Mouse (Mus musculus) thymus, adult 2 months (tissue): ENCODE results near the gene Pde10a. TPM values are rescaled to one million over a fixed set of nuclear protein-coding genes. Genes with fewer than 3 reads are reported as not detected.

Source experiments
- DNase-seq: peaks from one replicate; pipeline ENCODE4 v3.0.0; 2021
- H3K27ac ChIP-seq: fragments of 200-500 bp; 2 replicates; pipeline ENCODE4 v1.5.1; 2012; ENCODE audit warnings: low read length, control low read depth; ENCODE audit not compliant: control insufficient read depth, insufficient read depth
- H3K27me3 ChIP-seq: fragments of 200-500 bp; 2 replicates; pipeline ENCODE4 v1.6.1; 2012; ENCODE audit warnings: mild to moderate bottlenecking, low read length, moderate library complexity, mixed read lengths; ENCODE audit not compliant: control insufficient read depth, insufficient read depth
- H3K36me3 ChIP-seq: fragments of 200-500 bp; 2 replicates; pipeline ENCODE4 v1.6.1; 2012; ENCODE audit warnings: mild to moderate bottlenecking, low read length, moderate library complexity; ENCODE audit not compliant: control insufficient read depth, insufficient read depth
- H3K4me1 ChIP-seq: fragments of 200-500 bp; replicated peaks from 2 replicates; pipeline ENCODE4 v1.6.1; 2012; ENCODE audit warnings: low read length; ENCODE audit not compliant: control insufficient read depth, insufficient read depth
- H3K4me3 ChIP-seq: fragments of 200-500 bp; 2 replicates; pipeline ENCODE4 v1.5.1; 2012; ENCODE audit warnings: mild to moderate bottlenecking, low read length, control low read depth, moderate library complexity; ENCODE audit not compliant: control insufficient read depth, insufficient read depth
- CTCF ChIP-seq: fragments of 200-500 bp; IDR thresholded peaks from 2 replicates; pipeline ENCODE4 v1.5.1; 2012; ENCODE audit warnings: mild to moderate bottlenecking, control low read depth, low read length, moderate library complexity, borderline replicate concordance; ENCODE audit not compliant: control insufficient read depth, poor library complexity, insufficient read depth; ENCODE audit errors: extremely low read depth
- POLR2A ChIP-seq: fragments of 200-500 bp; IDR thresholded peaks from 2 replicates; pipeline ENCODE4 v1.6.1; 2012; ENCODE audit warnings: mild to moderate bottlenecking, low read length, control low read depth, moderate library complexity; ENCODE audit not compliant: control insufficient read depth, poor library complexity, insufficient read depth; ENCODE audit errors: extremely low read depth
- whole genome bisulfite sequencing: fragments of 180-500 bp; shearing (Covaris S2); methylation state at CpG from one replicate; pipeline ENCODE4 v1.1.7; 2018; 5-methylcytosine and 5-hydroxymethylcytosine counted together
- polyA plus RNA-seq: library from polyadenylated mRNA; depleted of rRNA; stranded (reverse); fragments of >200 nt; gene quantifications from 2 replicates; pipeline ENCODE4 v1.2.3, GENCODE M21; 2012; rRNA removed

Pde10a gene
- polyA plus RNA-seq, 1 experiment = 4.8 TPM

GRCm38 (mm10) chr17:9030181-9030580 is 505.0 kb downstream of the Pde10a start:
- H3K27ac ChIP-seq = no peak overlapping the region
- H3K27me3 ChIP-seq = no peaks in the 10 kb centered on the region
- TF ChIP-seq CTCF (no peak), POLR2A (no peak)
- no peaks in the 10 kb centered on the region for H3K36me3 ChIP-seq
- WGBS = 57% methylated on average over 5 of the region's 5 CpGs
- peaks cover 6% of the 10 kb centered on the region for H3K4me1 ChIP-seq
- no peak overlapping the region for H3K4me3 ChIP-seq
- peak; percentile 19 for DNase-seq

- Histone ChIP-seq H3K4me1 (peaks cover 6% of the 10 kb centered on the region), H3K27ac (no peak overlapping the region), H3K27me3 (no peaks in the 10 kb centered on the region), H3K36me3 (no peaks in the 10 kb centered on the region), H3K4me3 (no peak overlapping the region)
- 17% methylated on average over 24 of the region's 24 CpGs for WGBS
- TF ChIP-seq POLR2A = no peak
- peak; percentile 52; the same call in 1 of the 2 replicates for TF ChIP-seq CTCF
- peak; percentile 80 for DNase-seq
Observed at GRCm38 (mm10) chr17:9031241-9032141, 506.3 kb downstream of the Pde10a start.

- H3K36me3 ChIP-seq = no peaks in the 10 kb centered on the region
- WGBS = 84% methylated on average over 6 of the region's 6 CpGs
- TF ChIP-seq CTCF (no peak), POLR2A (no peak)
- no peak overlapping the region for H3K4me3 ChIP-seq
- H3K27ac ChIP-seq = no peak overlapping the region
- DNase-seq = no peak
- H3K4me1 ChIP-seq = peaks cover 6% of the 10 kb centered on the region
- H3K27me3 ChIP-seq = no peaks in the 10 kb centered on the region
Observed at GRCm38 (mm10) chr17:9032362-9033044, 507.3 kb downstream of the Pde10a start.

- 82% methylated on average over 5 of the region's 5 CpGs for WGBS
- peaks cover 6% of the 10 kb centered on the region for H3K4me1 ChIP-seq
- TF ChIP-seq POLR2A = no peak
- TF ChIP-seq CTCF = no peak
- H3K27me3 ChIP-seq = no peaks in the 10 kb centered on the region
- DNase-seq = no peak
- no peak overlapping the region for H3K4me3 ChIP-seq
- no peak overlapping the region for H3K27ac ChIP-seq
- no peaks in the 10 kb centered on the region for H3K36me3 ChIP-seq
Observed at GRCm38 (mm10) chr17:9033511-9033910, 508.3 kb downstream of the Pde10a start.

GRCm38 (mm10) chr17:9035561-9036348 is 510.6 kb downstream of the Pde10a start:
- Histone ChIP-seq H3K27ac (no peak overlapping the region), H3K27me3 (no peaks in the 10 kb centered on the region), H3K4me1 (peaks cover 6% of the 10 kb centered on the region), H3K4me3 (no peak overlapping the region), H3K36me3 (no peaks in the 10 kb centered on the region)
- TF ChIP-seq CTCF = no peak
- TF ChIP-seq POLR2A = no peak
- WGBS = 81% methylated on average over 8 of the region's 8 CpGs
- DNase-seq = no peak

Other genes starting within 250 kb of the Pde10a start
- 96.5 and 127 TPM in 2 replicates for gene Mpc1, start 242.5 kb upstream of the Pde10a start, polyA plus RNA-seq
- gene Sft2d1, start 214.3 kb upstream of the Pde10a start, polyA plus RNA-seq = 107 and 117 TPM in 2 replicates
- 0.74 and 1.3 TPM in 2 replicates for gene Prr18, start 187.9 kb upstream of the Pde10a start, polyA plus RNA-seq
- 0.09 and 0.11 TPM in 2 replicates for gene T2, start 169.4 kb upstream of the Pde10a start, polyA plus RNA-seq
- gene T, start 90.9 kb upstream of the Pde10a start, polyA plus RNA-seq = 0.63 and 1.8 TPM in 2 replicates
- not detected in 2 replicates for gene Gm17087, start 41.6 kb downstream of the Pde10a start, polyA plus RNA-seq